Mouse (Mus musculus): ENCODE measurements around the gene Usp4. TPM values are rescaled to one million over a fixed set of nuclear protein-coding genes. Genes with fewer than 3 reads are reported as not detected.
"Not testable (repeated sequence)": the region's sequence is repeated elsewhere in the genome, so short reads cannot be mapped to it uniquely, and the experiment has no call there.

Gene Usp4
- 100 to 1,000 TPM; 107 to 126 TPM for total RNA-seq (2021)
- long read RNA-seq, experiment 1, transcript Usp4-201 (22 exons, 3,662 nt): major isoform, 138 of 176 reads
- long read RNA-seq, experiment 1, transcript Usp4-209 (21 exons, 3,436 nt): minor isoform, 19 of 176 reads
- long read RNA-seq, experiment 1, partial matches to known transcripts: 5 of 176 reads
- long read RNA-seq, experiment 1, other reads (novel, unspliced or antisense): 14 of 176 reads
- long read RNA-seq, experiment 2, transcript Usp4-209 (21 exons, 3,436 nt): minor isoform, 13 of 176 reads
- long read RNA-seq, experiment 2, transcript Usp4-201 (22 exons, 3,662 nt): major isoform, 107 of 176 reads
- long read RNA-seq, experiment 2, partial matches to known transcripts: 41 of 176 reads
- long read RNA-seq, experiment 2, other reads (novel, unspliced or antisense): 14 of 176 reads

GRCm38 (mm10) chr9:108347540-108348289 lies at the start of gene Usp4:
Gene Usp4, plus strand, starts transcription at chr9:108347853.
- peak; percentile 84 to 88 for DNase-seq (ENCODE audit: low spot score in 2 of 2)

GRCm38 (mm10) chr9:108301853-108302252 lies 45.8 kb upstream of the Usp4 start:
- DNase-seq (ENCODE audit: low spot score in 2 of 2): no peak

- no peak for DNase-seq (ENCODE audit: low spot score in 2 of 2)
Measured at GRCm38 (mm10) chr9:108304716-108305115, 42.9 kb upstream of the Usp4 start.

GRCm38 (mm10) chr9:108305170-108305569 lies 42.5 kb upstream of the Usp4 start:
- peak in 1 of 2 experiments; percentile 16 for DNase-seq (ENCODE audit: low spot score in 2 of 2)

GRCm38 (mm10) chr9:108305629-108306520 lies 41.8 kb upstream of the Usp4 start, which contains the start of the genes Rhoa and Tcta:
Gene Rhoa, plus strand, starts transcription at chr9:108306129.
Gene Tcta, minus strand, starts transcription at chr9:108306160.
- peak; percentile 90 to 96 for DNase-seq (ENCODE audit: low spot score in 2 of 2)

- peak; percentile 81 for DNase-seq (ENCODE audit: low spot score in 2 of 2)
Measured at GRCm38 (mm10) chr9:108306571-108306980, 41.1 kb upstream of the Usp4 start.

GRCm38 (mm10) chr9:108307021-108307807 lies 40.4 kb upstream of the Usp4 start:
- DNase-seq (ENCODE audit: low spot score in 2 of 2): no peak

DNA sequence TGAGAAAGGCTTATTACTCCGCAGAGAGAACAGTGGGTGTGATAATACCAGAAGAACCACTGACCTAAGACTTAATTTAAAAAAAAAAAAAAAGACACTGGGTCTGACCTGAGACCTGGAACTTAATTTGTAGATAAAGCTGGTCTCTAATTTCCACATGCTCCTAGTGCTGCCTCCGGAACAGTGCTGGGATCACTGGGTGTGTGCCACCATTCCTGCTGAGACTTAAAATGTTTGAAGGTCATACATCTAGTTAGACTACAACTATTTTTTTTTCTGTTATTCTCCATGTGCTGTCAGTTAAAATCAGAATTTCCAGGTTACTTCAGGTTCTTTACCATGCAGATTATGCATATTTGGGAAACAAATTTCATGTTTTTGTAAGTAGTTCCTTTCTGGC lies 39.5 kb upstream of the Usp4 start:
- no peak for DNase-seq (ENCODE audit: low spot score in 2 of 2)

DNA sequence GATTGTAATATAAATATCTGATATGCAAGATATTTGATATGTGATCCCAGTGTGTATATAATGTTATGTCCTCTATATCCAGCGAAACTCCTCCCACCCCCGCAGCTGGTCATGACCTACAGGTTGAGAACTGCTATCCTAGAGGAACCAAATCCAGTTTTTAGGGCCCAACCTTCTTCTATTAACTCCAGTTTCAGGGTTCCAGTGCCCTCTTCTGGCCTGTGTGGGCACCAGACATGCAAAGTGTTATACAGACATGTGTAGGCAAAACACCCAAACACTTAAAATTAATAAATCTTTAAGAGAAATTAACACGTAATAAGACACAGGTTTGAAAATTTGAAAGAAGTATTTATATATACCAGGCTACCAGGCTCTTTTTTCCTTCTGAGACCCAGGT lies 30.1 kb upstream of the Usp4 start:
- no peak for DNase-seq (ENCODE audit: low spot score in 2 of 2)

GRCm38 (mm10) chr9:108318462-108318861 lies 29.2 kb upstream of the Usp4 start:
- DNase-seq (ENCODE audit: low spot score in 2 of 2): no peak

GRCm38 (mm10) chr9:108322054-108322453 lies 25.6 kb upstream of the Usp4 start:
- DNase-seq (ENCODE audit: low spot score in 2 of 2): not testable (repeated sequence)

- no peak for DNase-seq (ENCODE audit: low spot score in 2 of 2)
Measured at GRCm38 (mm10) chr9:108324784-108325183, 22.9 kb upstream of the Usp4 start.

DNA sequence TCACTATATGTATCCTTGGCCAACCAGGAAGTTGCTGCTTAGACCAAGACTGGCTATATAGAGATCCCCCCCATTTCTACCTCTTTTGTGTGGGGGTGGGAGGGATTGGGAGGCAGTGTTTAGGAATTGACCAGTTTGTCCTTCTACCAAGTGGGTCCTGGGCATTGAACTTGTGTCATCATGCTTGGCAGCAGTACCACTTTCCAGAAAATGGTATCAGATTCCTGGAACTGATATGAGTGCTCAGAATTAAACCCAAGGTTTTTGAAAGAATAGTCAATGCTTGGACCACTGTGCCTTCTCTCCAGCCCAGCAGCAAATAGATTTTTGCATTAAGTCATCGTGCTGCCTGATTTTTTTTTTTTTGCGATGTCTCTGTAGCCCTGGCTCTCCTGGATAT lies 21.8 kb upstream of the Usp4 start:
- no peak for DNase-seq (ENCODE audit: low spot score in 2 of 2)

DNA sequence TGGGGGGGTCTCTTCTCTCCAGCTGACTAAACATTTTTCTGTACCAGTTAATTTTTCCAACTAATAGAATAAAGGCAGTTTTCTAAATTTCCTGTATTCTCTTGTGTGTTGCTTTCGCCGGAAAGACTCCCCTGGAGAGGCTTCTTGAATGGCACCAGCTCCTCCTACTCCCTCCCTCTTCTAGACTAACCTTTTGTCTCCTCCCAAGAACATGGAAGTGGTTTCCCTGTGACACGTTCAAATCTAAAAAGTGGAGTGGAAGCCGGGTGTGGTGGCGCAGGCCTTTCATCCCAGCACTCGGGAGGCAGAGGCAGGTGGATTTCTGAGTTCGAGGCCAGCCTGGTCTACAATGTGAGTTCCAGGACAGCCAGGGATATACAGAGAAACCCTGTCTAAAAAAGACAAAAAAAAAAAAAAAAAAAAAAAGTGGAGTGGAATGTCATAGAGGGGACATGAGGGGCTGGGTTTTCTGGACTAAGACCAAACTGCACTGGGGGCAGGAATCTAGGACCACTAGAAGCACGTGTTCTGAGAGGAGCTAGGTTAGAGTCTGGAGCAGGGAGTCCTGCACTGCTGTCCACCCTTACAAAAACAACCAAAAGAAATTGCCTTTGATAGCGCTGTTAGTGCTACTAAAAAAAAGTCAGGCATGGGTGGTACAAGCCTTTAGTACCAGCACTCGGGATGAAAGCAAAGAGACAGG lies 9.7 kb upstream of the Usp4 start:
- no peak for DNase-seq (ENCODE audit: low spot score in 2 of 2)

DNA sequence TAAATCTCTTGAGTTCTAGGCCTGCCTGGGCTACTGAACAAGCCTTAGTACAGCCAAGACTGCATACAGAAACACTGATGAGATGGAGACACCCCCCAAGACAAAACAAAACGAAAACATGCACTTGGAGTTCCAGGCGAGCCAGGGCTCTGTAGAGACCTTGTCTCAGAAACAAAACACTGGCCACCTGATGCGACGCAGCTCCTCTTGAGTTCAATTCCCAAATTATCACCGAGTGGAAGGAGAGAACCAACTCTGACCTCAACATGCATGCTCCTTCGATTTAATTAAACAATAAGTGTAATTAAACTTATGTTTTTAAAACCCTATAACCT lies 9.1 kb upstream of the Usp4 start:
- no peak for DNase-seq (ENCODE audit: low spot score in 2 of 2)

GRCm38 (mm10) chr9:108338886-108339781 lies 8.5 kb upstream of the Usp4 start, which contains the start of gene Gpx1:
Gene Gpx1, plus strand, starts transcription at chr9:108338903.
- DNase-seq (ENCODE audit: low spot score in 2 of 2): peak; percentile 82 to 85

- DNase-seq (ENCODE audit: low spot score in 2 of 2): peak; percentile 30 to 34
Measured at GRCm38 (mm10) chr9:108339886-108340257, 7.8 kb upstream of the Usp4 start.

DNA sequence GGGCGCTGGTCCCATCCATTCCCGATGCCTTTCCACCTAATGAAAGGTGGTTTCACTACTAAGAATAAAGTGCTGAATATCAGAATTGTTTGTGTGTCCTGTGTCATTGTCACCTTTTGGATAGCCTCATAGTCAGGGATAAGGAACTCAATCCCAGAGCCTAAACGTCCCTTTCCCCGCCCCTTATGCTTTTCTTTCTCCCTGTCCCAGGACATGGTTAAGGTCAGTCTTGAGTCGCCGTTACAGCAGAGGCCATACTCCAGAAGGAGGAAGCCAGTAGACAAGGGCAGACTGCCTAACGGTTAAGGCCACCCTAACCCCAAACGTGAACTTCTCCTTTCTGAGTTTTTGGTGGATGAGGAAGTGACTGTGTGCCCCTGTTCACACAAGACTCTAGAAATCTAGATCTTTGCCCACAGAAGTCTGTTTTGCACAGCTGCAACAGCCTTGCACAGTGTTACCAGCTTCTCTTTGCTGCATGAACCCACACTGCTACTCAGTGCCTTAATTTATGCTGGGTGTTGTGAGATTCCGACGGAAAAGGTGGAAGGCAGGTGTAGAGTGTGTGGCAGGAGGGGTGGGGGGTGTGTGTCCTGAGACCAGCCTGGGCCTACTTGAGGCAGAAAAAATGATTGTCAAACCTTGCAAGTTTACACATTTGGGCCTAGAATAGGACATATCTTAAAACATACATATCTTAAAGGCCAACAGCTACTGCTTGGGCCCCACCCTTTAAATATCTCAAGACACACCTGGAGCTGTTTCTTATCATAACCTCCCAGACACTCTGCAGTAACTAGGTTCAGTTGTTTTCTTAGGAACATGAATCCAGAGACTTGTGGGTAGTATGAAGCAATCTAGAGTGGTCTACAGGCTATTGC lies 7.2 kb upstream of the Usp4 start:
- DNase-seq (ENCODE audit: low spot score in 2 of 2): peak in 1 of 2 experiments; percentile 36

Measured in adrenal gland, adult 18-20 months (tissue).